Mouse (Mus musculus) MEL (cell line): ENCODE results near the gene Eps15.

ENCODE experiments used
- CHD2 ChIP-seq: IDR thresholded peaks from 2 replicates; pipeline ENCODE4 v1.6.1; 2011; ENCODE audit warnings: low read length, improper control_type of control experiment
- ELF1 ChIP-seq: IDR thresholded peaks from 2 replicates; pipeline ENCODE4 v1.6.1; 2014; ENCODE audit warnings: low read depth, mild to moderate bottlenecking, inconsistent platforms, low read length, improper control_type of control experiment, moderate library complexity
- EP300 ChIP-seq, 2 experiments: IDR thresholded peaks; 2 replicates each; pipeline ENCODE4 v1.6.1; 2011; ENCODE audit warnings: improper control_type of control experiment in 2 of 2, low read length in 2 of 2, low read depth in 1 of 2, mild to moderate bottlenecking in 1 of 2
- GABPA ChIP-seq: IDR thresholded peaks from 2 replicates; pipeline ENCODE4 v1.6.1; 2012; ENCODE audit warnings: low read depth, mild to moderate bottlenecking, inconsistent platforms, low read length, improper control_type of control experiment, moderate library complexity
- GATA1 ChIP-seq: IDR thresholded peaks from 2 replicates; pipeline ENCODE4 v1.6.1; 2011; ENCODE audit warnings: low read depth, low read length, improper control_type of control experiment
- JUND ChIP-seq: IDR thresholded peaks from 2 replicates; pipeline ENCODE4 v1.6.1; 2011; ENCODE audit warnings: low read depth, mild to moderate bottlenecking, improper control_type of control experiment, low read length
- MAX ChIP-seq: IDR thresholded peaks from 2 replicates; pipeline ENCODE4 v1.6.1; 2011; ENCODE audit warnings: low read length, improper control_type of control experiment
- MXI1 ChIP-seq: IDR thresholded peaks from 2 replicates; pipeline ENCODE4 v1.6.1; 2011; ENCODE audit warnings: mild to moderate bottlenecking, low read depth, low read length, improper control_type of control experiment
- POLR2A ChIP-seq, 2 experiments: IDR thresholded peaks; 2 replicates each; pipeline ENCODE4 v1.6.1; 2011 to 2012; ENCODE audit warnings: low read length in 2 of 2, mild to moderate bottlenecking in 2 of 2, control low read depth in 1 of 2, improper control_type of control experiment in 1 of 2, low read depth in 1 of 2, moderate library complexity in 1 of 2; ENCODE audit not compliant: control insufficient read depth in 1 of 2, insufficient read depth in 1 of 2, poor library complexity in 1 of 2
- POLR2AphosphoS2 ChIP-seq: IDR thresholded peaks from 2 replicates; pipeline ENCODE4 v1.6.1; 2011; ENCODE audit warnings: low read length, improper control_type of control experiment
- SMC3 ChIP-seq: IDR thresholded peaks from 2 replicates; pipeline ENCODE4 v1.6.1; 2011; ENCODE audit warnings: low read depth, low read length, improper control_type of control experiment
- TBP ChIP-seq: IDR thresholded peaks from 2 replicates; pipeline ENCODE4 v1.8.0; 2011; ENCODE audit warnings: low read depth, low read length, improper control_type of control experiment

- no peak for TF ChIP-seq GATA1
- no peak for TF ChIP-seq ELF1
- TF ChIP-seq POLR2A (IDR thresholded peaks at IDR 0.05; ENCODE audit: control insufficient read depth in 1 of 2, insufficient read depth in 1 of 2, low read depth in 1 of 2, low read length in 2 of 2, poor library complexity in 1 of 2): no peak
- TF ChIP-seq GABPA: no peak
- no peak for TF ChIP-seq EP300 (IDR thresholded peaks at IDR 0.05; ENCODE audit: low read depth in 1 of 2, low read length in 2 of 2)
- no peak for TF ChIP-seq TBP
- TF ChIP-seq POLR2AphosphoS2: no peak
- TF ChIP-seq JUND: no peak
- TF ChIP-seq SMC3: no peak
- no peak for TF ChIP-seq CHD2
- no peak for TF ChIP-seq MXI1
- no peak for TF ChIP-seq MAX
Observed at GRCm38 (mm10) chr4:109432668-109433375, 152.8 kb downstream of the Eps15 start.
